Mouse (Mus musculus): ENCODE results near the gene Vamp2.

Gene Vamp2

DNA sequence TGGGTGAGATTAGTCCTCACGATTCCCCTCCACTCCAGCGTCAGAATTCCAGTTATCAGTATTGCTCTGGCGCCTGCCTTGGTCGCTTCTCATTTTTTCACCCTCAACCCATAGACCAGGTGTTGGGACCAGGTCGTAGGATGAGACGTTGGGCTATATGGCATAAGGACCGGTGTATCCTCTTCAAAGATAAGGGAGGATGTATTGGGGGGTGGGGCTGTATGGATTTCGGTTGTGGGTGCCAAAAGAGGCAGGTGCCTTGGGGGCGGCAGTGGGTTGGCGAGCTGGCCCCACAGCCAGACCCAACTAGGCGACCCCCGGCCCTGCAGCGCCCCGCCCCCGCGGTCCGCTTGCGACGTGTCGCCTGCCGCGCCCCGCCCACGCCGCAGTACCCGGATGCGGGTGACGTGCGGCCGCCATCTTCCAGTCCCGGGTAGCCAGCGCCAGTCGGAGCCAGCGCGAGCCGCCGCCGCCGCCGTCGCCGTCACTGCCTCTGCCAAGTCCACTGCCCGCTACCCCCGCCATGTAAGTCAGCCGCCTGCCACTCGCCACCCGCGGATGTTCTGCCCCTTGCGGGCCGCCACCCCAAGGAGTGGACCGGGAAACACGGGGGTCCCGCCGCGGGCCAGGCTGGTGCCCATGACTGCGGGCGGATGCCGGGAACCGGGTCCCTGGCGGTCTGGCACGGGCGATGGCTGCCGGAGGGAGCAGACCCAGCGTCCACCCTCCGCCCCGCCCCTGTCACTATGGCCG is at the start of gene Vamp2:
TSS of gene Vamp2 (plus strand) at position 388 of the 753 bp plus-strand sequence.
- peak; percentile 70; the same call in 1 of the 2 replicates for ATAC-seq (ENCODE audit: insufficient number of reproducible peaks, low FRiP score, low TSS enrichment)

DNA sequence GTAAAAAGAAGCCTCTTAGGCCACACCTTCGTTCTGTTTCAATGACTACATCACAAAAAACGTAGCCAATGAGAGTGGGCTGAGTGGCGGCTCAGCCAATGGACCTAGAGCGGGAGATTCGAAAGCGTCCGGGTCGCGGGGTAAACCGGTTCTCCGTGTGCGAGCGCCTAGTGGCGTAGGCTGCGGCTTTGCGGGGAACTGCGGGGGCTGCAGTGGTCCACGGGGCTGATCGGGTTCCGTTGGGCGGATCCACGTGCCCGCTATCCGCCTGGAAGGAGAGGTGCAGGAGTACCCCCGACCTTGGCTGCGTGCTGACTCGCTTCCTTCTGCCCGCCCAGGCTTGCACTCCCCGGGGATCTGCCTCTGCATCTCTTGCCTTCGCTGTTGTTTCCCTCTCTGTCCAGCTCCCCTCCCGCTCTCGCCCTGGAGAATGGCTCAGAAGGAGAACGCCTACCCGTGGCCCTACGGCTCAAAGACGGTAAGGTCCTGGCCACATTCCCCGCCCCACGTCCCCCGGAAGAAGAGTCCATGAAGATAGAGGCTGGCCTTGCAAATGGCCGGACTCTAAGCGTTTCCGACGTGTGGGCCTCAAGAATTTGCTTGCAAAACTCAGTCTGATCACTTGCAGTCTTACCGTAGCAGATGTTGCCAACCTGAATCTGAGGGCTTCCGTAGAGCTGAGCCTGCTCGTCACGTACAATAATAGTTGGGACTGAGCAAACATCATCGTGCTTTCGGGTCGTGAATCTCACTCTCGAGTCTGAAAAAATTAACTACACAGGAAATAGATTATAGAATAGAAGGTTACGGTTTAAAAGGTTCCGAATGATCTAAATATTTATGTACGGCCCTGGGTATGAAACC is 42.5 kb upstream of the Vamp2 start, which contains the start of gene Aurkb:
TSS of gene Aurkb (plus strand) at position 117 of the 864 bp plus-strand sequence.
- ATAC-seq (ENCODE audit: insufficient number of reproducible peaks, low FRiP score, low TSS enrichment): peak; percentile 59; the same call in 1 of the 2 replicates

DNA sequence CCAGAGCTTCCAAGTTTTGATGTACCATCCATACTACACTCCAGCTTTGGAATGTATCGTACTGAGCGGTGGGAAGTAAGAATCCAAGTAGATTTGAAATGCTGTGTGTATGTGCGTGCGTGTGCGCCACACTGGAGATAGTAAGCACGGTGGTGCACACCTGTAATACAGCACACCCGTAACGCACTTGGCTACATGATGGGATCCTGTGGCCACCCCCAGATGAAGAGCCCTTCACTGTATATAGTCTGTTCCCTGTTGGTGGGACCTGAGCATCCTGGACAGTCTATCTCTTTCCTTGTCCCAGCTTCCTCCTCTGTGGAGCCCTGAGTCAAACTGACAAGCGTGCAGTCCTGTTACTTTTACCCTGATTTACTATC is 41.9 kb upstream of the Vamp2 start:
- ATAC-seq (ENCODE audit: insufficient number of reproducible peaks, low FRiP score, low TSS enrichment): no peak

DNA sequence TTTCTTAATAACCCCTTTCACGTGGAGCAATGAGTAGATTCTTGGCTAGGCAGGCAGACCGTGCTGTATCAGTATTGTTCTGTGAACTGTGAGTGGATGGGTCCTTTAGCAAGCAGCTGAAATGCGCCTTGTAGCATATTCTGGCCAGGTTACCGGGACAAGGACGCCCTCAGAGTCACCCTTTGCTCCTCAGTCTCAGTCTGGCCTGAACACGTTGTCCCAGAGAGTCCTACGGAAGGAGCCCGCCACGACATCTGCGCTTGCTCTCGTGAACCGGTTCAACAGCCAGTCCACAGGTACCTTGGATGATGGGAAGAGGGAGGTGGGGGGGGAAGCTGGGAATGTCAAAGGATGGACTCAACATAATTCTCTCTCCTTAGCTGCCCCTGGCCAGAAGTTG is 40.7 kb upstream of the Vamp2 start:
- no peak for ATAC-seq (ENCODE audit: insufficient number of reproducible peaks, low FRiP score, low TSS enrichment)

DNA sequence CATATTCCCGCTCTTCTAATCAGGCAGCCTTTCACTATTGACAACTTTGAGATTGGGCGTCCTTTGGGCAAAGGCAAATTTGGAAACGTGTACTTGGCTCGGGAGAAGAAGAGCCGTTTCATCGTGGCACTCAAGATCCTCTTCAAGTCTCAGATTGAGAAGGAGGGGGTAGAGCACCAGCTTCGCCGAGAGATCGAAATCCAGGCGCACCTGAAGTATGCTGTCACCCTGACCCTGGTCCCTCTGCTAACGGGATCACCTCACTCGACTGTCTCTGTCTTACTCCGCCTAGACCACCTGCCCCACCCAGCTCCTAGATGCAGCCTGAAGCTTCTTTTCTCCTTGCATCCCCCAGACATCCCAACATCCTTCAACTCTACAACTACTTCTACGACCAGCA is 40.1 kb upstream of the Vamp2 start:
- no peak for ATAC-seq (ENCODE audit: insufficient number of reproducible peaks, low FRiP score, low TSS enrichment)

DNA sequence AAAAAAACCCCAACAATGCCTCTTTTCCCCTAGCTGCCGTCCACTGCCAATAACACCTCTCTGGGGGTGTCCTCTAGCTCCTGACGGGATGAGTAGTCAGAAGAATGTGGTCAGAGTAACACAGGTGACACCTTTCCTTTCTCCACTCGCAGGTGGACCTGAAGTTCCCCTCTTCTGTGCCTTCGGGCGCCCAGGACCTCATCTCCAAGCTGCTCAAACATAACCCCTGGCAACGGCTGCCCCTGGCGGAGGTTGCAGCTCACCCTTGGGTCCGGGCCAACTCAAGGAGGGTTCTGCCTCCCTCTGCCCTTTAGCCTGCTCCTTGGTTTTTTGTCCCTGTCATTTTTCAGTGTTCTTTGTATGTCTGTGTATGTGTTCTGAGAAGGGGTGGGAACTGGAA is 37.5 kb upstream of the Vamp2 start:
- ATAC-seq (ENCODE audit: insufficient number of reproducible peaks, low FRiP score, low TSS enrichment): no peak

DNA sequence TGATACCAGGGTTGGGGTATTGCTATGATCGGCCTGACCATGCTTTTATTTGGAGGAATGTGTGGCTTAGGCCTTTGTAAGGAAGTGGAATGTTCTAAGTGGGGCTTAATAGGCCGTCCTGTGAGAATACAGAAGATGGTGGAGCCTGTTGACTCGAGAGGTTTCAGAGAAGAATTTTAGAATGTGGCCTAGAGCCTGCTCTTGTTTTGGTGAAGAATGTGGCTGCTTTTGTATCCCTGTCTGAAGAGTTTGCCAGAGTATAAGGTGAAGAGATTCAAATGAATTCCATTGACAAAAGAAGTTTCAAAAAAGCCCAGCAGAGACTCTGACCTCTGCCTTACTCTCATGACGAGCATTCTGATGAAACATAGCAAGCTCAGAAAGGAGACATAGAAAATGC is 36.5 kb upstream of the Vamp2 start:
- ATAC-seq (ENCODE audit: insufficient number of reproducible peaks, low FRiP score, low TSS enrichment): no peak

DNA sequence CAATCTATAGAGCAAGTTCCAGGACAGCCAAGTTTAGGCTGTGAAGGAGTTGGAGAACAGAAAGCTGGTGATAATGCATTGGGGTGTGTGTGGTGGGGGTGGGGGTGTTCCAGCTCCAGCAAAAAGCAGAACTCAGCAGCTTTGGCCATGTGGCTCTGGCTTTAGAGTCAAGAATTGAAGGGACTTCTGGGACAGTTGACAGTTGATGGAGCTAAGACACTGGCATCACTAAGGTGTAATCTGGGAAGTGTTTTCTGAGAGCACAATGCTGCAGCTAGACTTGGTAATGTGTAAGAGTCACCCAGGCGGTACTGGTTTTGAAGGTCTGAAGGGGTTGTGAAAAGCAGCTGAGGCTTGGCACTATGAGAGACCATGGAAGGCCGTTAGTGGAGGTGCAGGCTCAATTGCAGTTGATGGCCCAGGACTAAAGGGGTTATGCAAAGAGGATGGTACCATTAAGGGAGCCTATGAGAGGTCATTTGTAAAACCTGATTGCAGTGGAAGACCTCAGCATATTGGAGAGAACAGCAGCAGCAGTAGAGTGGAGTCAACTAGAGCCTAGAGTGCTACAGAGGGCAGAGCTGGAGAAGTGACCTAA is 35.4 kb upstream of the Vamp2 start:
- no peak for ATAC-seq (ENCODE audit: insufficient number of reproducible peaks, low FRiP score, low TSS enrichment)

DNA sequence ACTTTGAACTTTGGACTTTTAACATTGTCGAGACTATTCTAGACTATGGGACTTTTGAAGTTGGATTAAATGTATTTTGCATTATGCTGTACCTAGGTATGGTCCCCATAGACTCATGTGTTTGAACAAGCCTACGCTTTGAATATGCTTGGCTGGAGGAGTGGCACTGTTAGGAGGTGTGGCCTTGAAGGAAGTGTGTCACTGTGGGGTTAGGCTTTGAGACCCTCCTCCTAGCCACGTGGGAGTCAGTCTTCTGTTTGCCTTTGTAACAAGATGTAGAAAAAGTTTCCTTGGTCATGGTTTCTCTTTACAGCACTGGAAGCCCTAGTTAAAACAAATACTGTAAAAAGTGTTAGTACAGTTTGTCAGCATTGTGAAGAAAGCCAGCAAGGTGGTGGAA is 34.4 kb upstream of the Vamp2 start:
- ATAC-seq (ENCODE audit: insufficient number of reproducible peaks, low FRiP score, low TSS enrichment): no peak

DNA sequence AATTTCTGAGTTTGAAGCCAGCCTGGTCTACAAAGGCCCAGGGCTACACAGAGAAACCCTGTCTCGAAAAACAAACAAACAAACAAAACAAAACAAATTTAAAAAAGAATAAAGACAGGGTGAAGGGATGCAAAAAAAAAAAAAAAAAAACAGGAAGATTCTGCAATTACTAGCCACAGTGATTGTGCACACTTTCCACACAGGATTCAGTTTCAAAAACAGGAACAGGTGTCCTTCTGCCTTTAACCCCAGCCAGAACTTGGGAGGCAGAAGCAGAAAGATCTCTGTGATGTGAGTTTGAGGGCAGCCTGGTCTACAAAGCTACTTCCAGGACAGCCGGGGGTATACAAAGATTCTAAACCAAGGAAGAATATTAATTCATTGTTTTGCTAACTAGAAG is 30.0 kb upstream of the Vamp2 start:
- ATAC-seq (ENCODE audit: insufficient number of reproducible peaks, low FRiP score, low TSS enrichment): no peak

DNA sequence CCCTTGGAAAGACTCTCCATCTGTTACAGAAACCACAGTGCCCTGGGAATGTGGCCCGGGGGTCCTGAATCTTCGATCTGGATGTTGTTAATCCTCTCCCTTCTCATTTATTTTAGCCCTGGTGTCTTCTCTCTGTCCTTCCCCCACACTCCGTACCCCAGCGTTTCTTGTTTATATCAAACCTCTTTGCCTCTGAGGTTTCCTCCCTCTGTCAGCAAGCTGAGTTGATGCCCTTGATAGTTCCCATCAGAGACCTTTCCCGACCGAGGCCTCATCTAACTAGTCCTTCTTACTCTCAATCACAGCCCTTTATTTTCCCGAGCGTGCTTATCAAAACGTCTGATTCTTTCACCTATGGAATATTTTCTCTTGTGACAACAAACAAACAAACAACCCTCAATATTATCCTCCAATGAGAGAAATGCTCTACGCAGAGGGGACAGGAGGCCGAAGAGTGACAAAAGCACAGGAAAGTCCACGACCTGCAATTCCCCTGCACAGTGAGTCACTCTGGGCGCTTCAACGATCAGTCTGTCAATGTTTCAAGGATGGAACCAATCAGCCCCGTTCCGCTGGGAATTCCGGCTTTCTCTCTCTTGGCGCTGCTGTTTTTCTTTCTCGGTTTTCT is 29.4 kb upstream of the Vamp2 start:
- no peak for ATAC-seq (ENCODE audit: insufficient number of reproducible peaks, low FRiP score, low TSS enrichment)

DNA sequence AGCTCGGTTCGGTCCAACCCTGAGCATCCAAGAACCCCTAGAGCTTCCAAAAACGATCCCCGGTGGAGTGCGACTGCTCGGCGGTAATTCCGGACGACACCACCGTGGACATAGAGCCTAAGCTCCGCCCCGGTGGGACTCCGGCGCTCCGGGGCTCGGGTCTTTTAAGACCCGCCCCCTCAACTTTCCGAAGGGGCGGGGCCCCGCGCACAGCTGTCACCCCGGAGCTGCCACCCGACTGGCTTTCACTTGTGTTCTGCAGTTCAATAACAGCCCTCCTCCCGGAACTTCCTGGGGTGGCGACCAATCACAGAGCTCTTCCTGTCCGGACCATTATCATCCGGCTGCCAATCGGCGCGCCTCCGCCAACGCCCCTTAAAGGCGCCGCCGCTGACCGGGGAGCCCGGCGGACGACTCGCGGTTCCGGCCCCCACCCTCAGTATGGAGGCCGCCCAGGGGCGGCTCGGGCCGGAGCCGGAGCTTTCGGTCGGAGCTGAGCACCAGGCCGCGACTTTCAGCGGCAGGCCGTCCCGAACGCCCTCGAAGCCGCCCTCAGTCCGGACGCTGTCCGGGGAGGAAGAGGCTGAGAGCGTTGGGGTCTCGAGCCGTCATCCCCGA is 28.8 kb upstream of the Vamp2 start, which contains the start of gene Borcs6:
TSS of gene Borcs6 (plus strand) at position 361 of the 618 bp plus-strand sequence.
- peak; percentile 92 for ATAC-seq (ENCODE audit: insufficient number of reproducible peaks, low FRiP score, low TSS enrichment)

DNA sequence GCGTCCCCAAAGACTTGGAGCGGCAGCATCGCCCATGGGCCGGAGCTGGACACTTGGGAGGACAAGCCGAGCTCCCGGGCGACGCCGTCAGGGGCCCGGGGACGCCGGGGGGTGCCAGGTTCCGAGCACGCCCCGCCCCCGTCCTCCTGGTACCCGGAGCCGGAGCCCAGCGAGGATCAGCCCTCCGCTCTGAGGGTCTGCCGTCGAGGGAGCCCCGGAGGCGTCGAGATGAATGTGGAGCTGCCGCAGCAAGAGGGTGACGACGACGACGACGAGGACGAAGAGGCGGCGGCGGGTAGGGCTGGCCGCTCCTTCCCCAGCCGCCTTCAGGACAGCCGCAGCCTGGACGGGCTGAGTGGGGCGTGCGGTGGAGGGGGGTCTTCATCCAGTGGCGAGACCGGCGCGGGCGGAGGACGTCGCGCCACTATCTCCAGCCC is 28.3 kb upstream of the Vamp2 start:
- peak; percentile 1; the same call in 1 of the 2 replicates for ATAC-seq (ENCODE audit: insufficient number of reproducible peaks, low FRiP score, low TSS enrichment)

DNA sequence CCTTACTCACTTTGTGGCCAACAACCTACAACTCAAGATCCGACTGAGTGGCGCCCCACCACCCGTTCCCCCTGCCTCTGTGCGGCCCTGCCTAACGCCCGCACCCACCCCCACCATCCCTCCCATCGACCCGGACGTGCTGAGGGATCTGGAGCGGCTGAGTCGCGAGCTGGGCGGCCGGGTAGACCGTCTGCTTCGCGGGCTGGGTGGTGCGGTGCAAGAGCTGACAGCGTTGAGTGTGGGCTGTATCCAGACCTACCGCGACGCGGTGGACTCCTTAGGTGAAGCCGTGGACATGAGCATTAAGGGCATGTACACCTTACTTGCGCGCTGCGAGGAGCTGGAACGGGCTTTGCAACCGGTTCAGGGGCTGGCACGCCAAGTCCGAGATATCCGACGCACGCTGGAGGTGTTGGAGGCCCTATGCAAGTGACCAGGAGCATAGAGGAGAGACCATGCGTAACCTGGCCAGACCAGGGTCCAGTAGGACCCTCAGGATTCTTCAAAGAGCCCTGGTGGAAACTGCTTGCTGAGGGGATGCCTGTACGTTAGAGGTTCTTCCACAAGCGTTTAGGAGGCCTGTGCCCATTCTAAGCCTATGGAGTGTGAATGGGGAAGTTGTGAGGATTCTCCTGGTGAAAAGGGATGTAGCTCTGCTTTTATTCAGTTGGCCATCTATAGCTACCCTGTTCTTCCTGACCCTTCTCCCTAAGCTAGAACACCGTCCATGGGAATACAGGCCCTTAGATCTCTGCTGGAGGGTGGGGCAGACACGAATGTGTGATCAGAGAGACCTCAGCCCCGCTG is 27.6 kb upstream of the Vamp2 start:
- ATAC-seq (ENCODE audit: insufficient number of reproducible peaks, low FRiP score, low TSS enrichment): no peak

DNA sequence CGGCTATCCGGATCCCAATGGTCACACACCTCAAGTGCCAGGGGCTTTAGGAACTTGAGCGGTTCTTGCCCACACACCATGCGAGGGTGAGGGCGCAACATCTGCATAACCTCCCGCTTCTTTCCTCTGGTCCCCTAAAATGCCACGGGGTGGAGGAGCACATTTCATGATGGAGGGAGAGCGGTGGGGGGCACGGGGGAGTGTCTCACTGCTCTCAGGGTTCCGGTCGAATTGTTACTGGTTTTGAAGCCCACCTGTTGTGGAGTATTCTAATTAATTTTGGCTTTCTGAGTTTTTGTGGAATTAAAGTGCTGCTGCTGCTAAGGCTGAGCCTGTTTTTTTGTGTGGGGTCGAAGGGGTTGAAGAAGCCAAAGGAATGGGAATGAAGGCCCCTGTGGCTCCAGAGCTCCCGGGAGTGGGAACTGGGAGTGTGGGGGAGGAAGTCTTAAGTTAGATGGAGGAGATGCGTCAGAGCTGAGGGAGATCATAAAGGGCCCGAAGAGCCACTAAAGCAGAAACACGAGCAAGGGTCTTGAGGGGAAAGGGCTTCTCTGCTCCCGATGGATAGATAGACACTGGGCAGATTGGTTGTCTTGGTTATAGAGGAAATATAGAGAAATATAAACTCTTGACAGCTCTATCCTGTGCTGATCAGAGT is 26.9 kb upstream of the Vamp2 start:
- no peak for ATAC-seq (ENCODE audit: insufficient number of reproducible peaks, low FRiP score, low TSS enrichment)

DNA sequence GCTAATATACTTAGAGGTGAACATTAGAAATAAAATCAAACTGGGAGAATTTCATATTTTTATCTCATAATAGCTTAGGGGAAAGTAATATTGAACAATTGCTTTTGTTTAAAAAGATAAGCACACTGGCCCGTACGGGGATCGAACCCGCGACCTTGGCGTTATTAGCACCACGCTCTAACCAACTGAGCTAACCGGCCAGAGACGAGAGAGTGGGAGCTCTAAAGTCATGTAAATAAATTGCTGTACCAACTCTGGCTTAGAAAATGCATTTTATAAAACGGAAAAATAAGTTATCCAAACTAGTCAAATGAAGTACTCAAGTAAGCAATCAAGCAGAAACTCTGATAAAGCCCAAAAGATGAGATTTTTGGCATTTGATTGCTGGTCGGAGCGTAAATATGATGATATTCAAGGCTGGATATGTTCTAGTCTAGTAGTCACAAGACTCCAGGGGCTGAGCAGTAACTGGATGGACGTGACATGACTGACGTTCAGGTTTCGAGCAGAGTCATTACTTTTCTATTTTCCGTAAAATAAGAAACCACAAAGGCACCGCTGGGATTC is 26.0 kb upstream of the Vamp2 start:
- ATAC-seq (ENCODE audit: insufficient number of reproducible peaks, low FRiP score, low TSS enrichment): no peak

DNA sequence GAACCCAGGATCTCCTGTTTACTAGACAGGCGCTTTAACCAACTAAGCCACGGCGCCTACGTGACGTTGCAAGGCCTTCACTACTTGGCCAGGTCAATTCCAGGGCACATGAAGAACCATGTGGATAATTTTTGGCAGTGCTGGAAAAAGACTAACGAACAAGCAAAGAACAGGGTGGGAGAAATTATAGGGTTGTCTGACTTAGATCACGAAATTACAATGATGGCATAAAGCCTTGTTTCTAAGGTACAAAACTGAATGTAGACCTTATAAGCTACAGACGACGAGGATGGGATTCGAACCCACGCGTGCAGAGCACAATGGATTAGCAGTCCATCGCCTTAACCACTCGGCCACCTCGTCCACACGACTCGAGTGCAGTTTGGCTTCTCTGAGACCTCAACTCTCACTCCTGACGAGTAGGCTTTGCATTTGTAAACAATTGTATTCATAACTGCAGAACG is 25.5 kb upstream of the Vamp2 start:
- no peak for ATAC-seq (ENCODE audit: insufficient number of reproducible peaks, low FRiP score, low TSS enrichment)
